ENCODE assay signal across 32 mouse cellular contexts in genomic region chr13:45659813-45660212, GRCm38 (mm10).
DNase-seq lines count a peak whose midpoint lies in the region; ATAC-seq and TF ChIP-seq lines count a peak whose summit lies in the region.
"Had no signal": no experiment of that assay in that cellular context is flagged by ENCODE, and none has a peak within 500 bp of the region (broad histone marks: within the 10 kb centered on the region; RNA-seq: fewer than 3 reads in every experiment).

No protein-coding gene starts in this region.

- no peak for DNase-seq in frontal cortex, postnatal 10 days (ENCODE audit: low spot score in 2 of 2)
- no peak for DNase-seq in left cerebral cortex, adult 2 months (ENCODE audit: extremely low spot score in 1 of 2, low spot score in 2 of 2)
- DNase-seq in left cerebral cortex, adult 11 months (ENCODE audit: low spot score) = no peak
- peak; percentile 68 to 78 for DNase-seq in right cerebral cortex, postnatal 10 days (ENCODE audit: low spot score in 2 of 2)
- DNase-seq in embryo, embryonic 11 days = no peak
- DNase-seq: adrenal gland, postnatal 10 days; cerebellum, adult 11 months; cerebellum, adult 9-10 months; gastrocnemius, postnatal 25 days; heart, adult 11 months; heart, postnatal 36 days; kidney, adult 2 months; kidney, postnatal 36 days; layer of hippocampus, postnatal 36 days; liver; lung, adult 2 months; lung, postnatal 10 days; midbrain, embryonic 14.5 days; retina, postnatal 1 day; thymus, adult 18-20 months; thymus, postnatal 36 days had no signal

- no peak for TF ChIP-seq CTCF in left cerebral cortex, adult 2 months (IDR thresholded peaks at IDR 0.05)

- no peak overlapping the region for H3K4me3 ChIP-seq in left cerebral cortex, adult 2 months
- H3K4me3 ChIP-seq: erythroblast, embryonic 14.5 days; forebrain, embryonic 12.5 days; heart, embryonic 10.5 days; heart, embryonic 15.5 days; hindbrain, embryonic 12.5 days; intestine, embryonic 15.5 days; neural tube, embryonic 15.5 days had no signal

- peak; percentile 42 for ATAC-seq in frontal cortex, adult (ENCODE audit: low TSS enrichment)
- no peak for ATAC-seq in monocyte, adult 5-6 weeks (replicated peaks; ENCODE audit: insufficient number of reproducible peaks, low FRiP score, low TSS enrichment, poor library complexity, severe bottlenecking)
- ATAC-seq: hindbrain, postnatal 0 days; intestine, embryonic 15.5 days had no signal

- peak overlapping the region; percentile 71 for H3K27ac ChIP-seq in left cerebral cortex, adult 2 months
- H3K27ac ChIP-seq: forebrain, embryonic 12.5 days; heart, embryonic 10.5 days; heart, embryonic 15.5 days; hindbrain, embryonic 12.5 days; hindbrain, postnatal 0 days; intestine, embryonic 15.5 days; liver, embryonic 14.5 days; neural tube, embryonic 15.5 days had no signal

- intact Hi-C loops in left cerebral cortex, adult 2 months (cut with DNase I) = no loop called here

Comparison
In these comparisons a context has a peak if more than half of its experiments do, and no peak if none do; other contexts are left out.
1. DNase-seq: peak in right cerebral cortex, postnatal 10 days (2 of 2); none in frontal cortex, postnatal 10 days (0 of 2), left cerebral cortex, adult 2 months (0 of 2), left cerebral cortex, adult 11 months (single experiment) and embryo, embryonic 11 days (single experiment).